Mouse (Mus musculus): ENCODE results near the gene Lepr.

- no peak for TF ChIP-seq GATA1 (IDR thresholded peaks at IDR 0.05; ENCODE audit: borderline replicate concordance, low read length)
- no peak for TF ChIP-seq FLI1 (IDR thresholded peaks at IDR 0.05; ENCODE audit: low read length)
Measured at GRCm38 (mm10) chr4:101712563-101712962, 4.6 kb upstream of the Lepr start.

Measured in megakaryocyte, embryonic 14.5 days (primary cell).